Mouse (Mus musculus) G1E (cell line): Measurements from ENCODE around the gene Kif1c.

ENCODE experiments used
- CTCF ChIP-seq: IDR thresholded peaks from 2 replicates; pipeline ENCODE4 v1.5.1; 2012; ENCODE audit warnings: low read depth, low read length, inconsistent platforms, mixed read lengths
- GATA1 ChIP-seq: IDR thresholded peaks from 2 replicates; pipeline ENCODE4 v1.6.1; 2012; ENCODE audit warnings: borderline replicate concordance, low read length, inconsistent platforms, mixed read lengths
- GATA2 ChIP-seq: IDR thresholded peaks from 2 replicates; pipeline ENCODE4 v1.6.1; 2012; ENCODE audit warnings: low read depth, low read length, inconsistent platforms, borderline replicate concordance
- POLR2AphosphoS5 ChIP-seq: IDR thresholded peaks from 2 replicates; pipeline ENCODE4 v1.6.1; 2012; ENCODE audit warnings: low read depth, low read length, inconsistent platforms; ENCODE audit not compliant: insufficient replicate concordance
- TAL1 ChIP-seq: conservative IDR thresholded peaks from 2 replicates; pipeline ENCODE4 v1.6.1; 2012; ENCODE audit warnings: low read depth, low read length, inconsistent platforms, mixed read lengths

DNA sequence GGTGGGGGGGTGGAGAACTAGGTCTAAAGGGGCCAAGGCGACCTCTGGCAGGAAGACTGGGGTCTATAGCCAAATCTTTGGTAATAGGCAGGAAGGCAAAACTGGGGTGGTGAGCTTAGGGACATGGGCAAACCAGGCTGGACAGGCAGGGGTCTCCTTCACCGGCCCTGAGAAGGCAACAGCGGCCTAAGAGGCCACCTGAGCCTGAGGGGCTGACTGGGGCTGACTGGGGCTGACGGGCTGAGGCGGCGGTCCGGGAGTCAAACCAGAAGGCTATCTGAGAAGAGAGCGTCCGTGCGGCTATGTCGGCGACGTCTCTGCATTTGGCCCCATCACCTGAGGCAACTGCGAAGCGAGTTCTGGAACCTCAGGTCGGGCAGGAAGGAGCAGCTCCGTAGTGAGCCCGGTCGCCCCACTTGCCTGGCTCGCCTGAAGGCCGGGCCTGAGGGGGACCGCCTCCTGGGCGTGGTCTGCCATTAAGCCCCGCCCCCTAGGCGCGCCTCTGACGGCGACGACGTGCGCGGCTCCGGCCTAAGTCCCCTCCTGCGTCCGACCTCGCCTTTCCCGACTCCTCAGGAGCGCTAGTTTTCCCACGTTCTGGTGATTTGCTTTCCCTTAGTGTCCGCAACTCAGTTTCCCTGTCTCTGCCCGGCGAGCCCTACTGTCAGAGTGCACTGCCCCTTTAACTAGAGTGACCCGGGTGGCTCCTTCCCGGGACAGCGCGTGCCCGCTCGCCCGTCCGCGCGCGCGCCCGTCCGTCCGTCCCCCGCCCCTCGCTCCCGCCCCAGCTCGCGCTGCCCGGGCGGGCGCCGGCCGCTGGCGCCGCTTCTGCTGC lies at the start of gene Kif1c, which contains the start of gene Inca1:
- TF ChIP-seq CTCF (no peak), POLR2AphosphoS5 (no peak), GATA1 (no peak), TAL1 (no peak), GATA2 (no peak)
